Mouse (Mus musculus): ENCODE measurements around the gene Braf.

GRCm38 (mm10) chr6:39559276-39559939 lies 165.9 kb downstream of the Braf start:
- TF ChIP-seq POLR2AphosphoS2 (IDR thresholded peaks at IDR 0.05; ENCODE audit: low read depth, low read length) (no peak), CTCF (conservative IDR thresholded peaks at IDR 0.05 in 1 of 2, IDR thresholded peaks at IDR 0.05 in 1 of 2; ENCODE audit: low read depth in 2 of 2, low read length in 2 of 2) (no peak), ETS1 (conservative IDR thresholded peaks at IDR 0.05; ENCODE audit: low read depth, low read length) (no peak), MAX (IDR thresholded peaks at IDR 0.05; ENCODE audit: low read length) (no peak), POLR2A (IDR thresholded peaks at IDR 0.05; ENCODE audit: low read depth, low read length) (no peak), RCOR1 (conservative IDR thresholded peaks at IDR 0.05; ENCODE audit: low read depth, low read length) (no peak), TCF12 (IDR thresholded peaks at IDR 0.05; ENCODE audit: low read depth, low read length) (no peak), CHD2 (IDR thresholded peaks at IDR 0.05; ENCODE audit: low read length) (no peak), SMC3 (IDR thresholded peaks at IDR 0.05; ENCODE audit: low read depth, low read length) (no peak)

Measured in CH12.LX (cell line).